Mouse (Mus musculus): ENCODE data around the gene Kcnk6. TPM values are rescaled to one million over a fixed set of nuclear protein-coding genes. Genes with fewer than 3 reads are reported as not detected.
"Not testable (repeated sequence)": the region's sequence is repeated elsewhere in the genome, so short reads cannot be mapped to it uniquely, and the experiment has no call there.

The Kcnk6 gene
- polyA plus RNA-seq, 1 experiment from 2014 or later, result 0.54 TPM

DNA sequence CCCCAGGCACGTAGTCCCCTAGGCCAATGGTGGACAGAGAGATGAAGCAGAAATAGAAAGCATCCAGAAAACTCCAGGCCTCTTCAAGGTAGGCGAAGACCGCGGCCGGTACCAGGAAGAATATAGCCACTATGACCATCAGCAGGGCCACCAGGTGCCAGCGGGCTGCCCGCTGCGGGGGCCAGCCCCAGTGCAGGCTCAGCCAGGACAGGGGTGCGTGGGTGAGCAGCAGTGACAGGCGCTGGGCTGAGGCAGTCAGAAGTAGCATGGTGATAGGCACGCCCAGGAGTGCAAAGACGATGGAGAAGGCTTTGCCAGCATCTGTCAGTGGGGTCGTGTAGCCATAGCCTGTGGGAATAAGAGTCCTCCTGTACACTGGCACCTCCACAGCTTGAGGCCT is 6.8 kb downstream of the Kcnk6 start:
- Histone ChIP-seq H3K27me3 (ENCODE audit: control insufficient read depth, insufficient read depth, low read length) (peaks cover 8% of the 10 kb centered on the region; the same call in 1 of the 2 replicates), H3K4me2 (ENCODE audit: low read length) (peak overlapping the region; percentile 40), H3K4me1 (ENCODE audit: control insufficient read depth, insufficient read depth, low read length) (peaks cover 9% of the 10 kb centered on the region; the same call in 1 of the 2 replicates), H3K9ac (replicated peaks; ENCODE audit: low read length) (0 out of 2 replicates have a peak overlapping the region, but pooled peaks have one; percentile 23), H3K27ac (replicated peaks; ENCODE audit: low read depth, low read length) (no peak overlapping the region), H3K9me3 (ENCODE audit: control insufficient read depth, low read length) (no peaks in the 10 kb centered on the region; the same call in 1 of the 2 replicates), H3K36me3 (ENCODE audit: control insufficient read depth, insufficient read depth, low read length) (no peaks in the 10 kb centered on the region), H3K4me3 (replicated peaks; ENCODE audit: low read depth, low read length) (no peak overlapping the region)
- WGBS, result 74% methylated on average over 13 of the region's 13 CpGs
- no peak for ATAC-seq (ENCODE audit: low FRiP score, low TSS enrichment)
- no peak for DNase-seq

DNA sequence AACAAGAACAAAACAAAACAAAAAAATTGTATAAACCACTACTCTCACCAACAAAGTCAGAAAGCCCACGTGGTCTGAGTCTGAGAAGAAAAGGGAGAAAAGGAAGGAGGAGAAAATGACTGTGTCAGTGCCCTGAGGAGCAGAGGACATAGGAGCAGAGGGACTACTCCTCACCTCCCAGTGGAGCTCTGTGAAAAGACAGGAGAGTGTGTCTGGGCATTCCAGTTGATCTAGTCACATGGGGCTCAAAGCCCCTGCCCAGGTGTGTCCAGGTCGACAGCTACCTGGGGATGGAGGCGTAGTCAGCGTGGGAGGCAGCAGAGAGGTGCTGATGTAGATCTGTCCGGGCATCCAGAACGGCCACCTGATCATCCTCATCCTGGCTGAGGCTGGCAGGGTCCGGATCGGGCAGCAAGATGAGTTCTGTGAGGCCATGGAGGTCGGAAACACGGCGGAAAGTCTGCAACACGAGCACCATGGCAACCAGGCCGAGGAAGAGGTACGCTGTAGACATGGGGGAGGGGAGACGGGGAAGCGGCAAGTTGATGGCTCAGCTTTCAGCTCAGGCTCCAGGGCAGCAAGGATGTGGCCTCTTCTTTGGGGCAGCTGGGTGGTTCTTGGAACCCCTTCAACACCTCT is 7.4 kb downstream of the Kcnk6 start:
- peak overlapping the region; percentile 40 for H3K4me2 ChIP-seq (ENCODE audit: low read length)
- WGBS, result 12% methylated on average over 16 of the region's 16 CpGs
- no peak overlapping the region for H3K27ac ChIP-seq (replicated peaks; ENCODE audit: low read depth, low read length)
- H3K9me3 ChIP-seq (ENCODE audit: control insufficient read depth, low read length), result no peaks in the 10 kb centered on the region; the same call in 1 of the 2 replicates
- peaks cover 9% of the 10 kb centered on the region; the same call in 1 of the 2 replicates for H3K4me1 ChIP-seq (ENCODE audit: control insufficient read depth, insufficient read depth, low read length)
- DNase-seq (peak; percentile 76), ATAC-seq (ENCODE audit: low FRiP score, low TSS enrichment) (no peak)
- no peaks in the 10 kb centered on the region for H3K36me3 ChIP-seq (ENCODE audit: control insufficient read depth, insufficient read depth, low read length)
- no peak overlapping the region for H3K4me3 ChIP-seq (replicated peaks; ENCODE audit: low read depth, low read length)
- 0 out of 2 replicates have a peak overlapping the region, but pooled peaks have one; percentile 23 for H3K9ac ChIP-seq (replicated peaks; ENCODE audit: low read length)
- 0 out of 2 replicates have a peak, but pooled peaks cover 5% of the 10 kb centered on the region for H3K27me3 ChIP-seq (ENCODE audit: control insufficient read depth, insufficient read depth, low read length)

GRCm38 (mm10) chr7:29214846-29215245 is 17.5 kb downstream of the Kcnk6 start:
- H3K27me3 ChIP-seq (ENCODE audit: control insufficient read depth, insufficient read depth, low read length), result no peaks in the 10 kb centered on the region
- 0 out of 2 replicates have a peak, but pooled peaks cover 6% of the 10 kb centered on the region for H3K4me1 ChIP-seq (ENCODE audit: control insufficient read depth, insufficient read depth, low read length)
- H3K9ac ChIP-seq (replicated peaks; ENCODE audit: low read length), result no peak overlapping the region
- no peak overlapping the region for H3K4me2 ChIP-seq (ENCODE audit: low read length)
- WGBS, result 45% methylated on average over 15 of the region's 15 CpGs
- H3K36me3 ChIP-seq (ENCODE audit: control insufficient read depth, insufficient read depth, low read length), result no peaks in the 10 kb centered on the region
- no peak overlapping the region for H3K4me3 ChIP-seq (replicated peaks; ENCODE audit: low read depth, low read length)
- ATAC-seq (ENCODE audit: low FRiP score, low TSS enrichment) (no peak), DNase-seq (peak; percentile 53)
- H3K27ac ChIP-seq (replicated peaks; ENCODE audit: low read depth, low read length), result no peak overlapping the region
- peaks cover 3% of the 10 kb centered on the region; the same call in 1 of the 2 replicates for H3K9me3 ChIP-seq (ENCODE audit: control insufficient read depth, low read length)

GRCm38 (mm10) chr7:29214236-29214635 is 18.1 kb downstream of the Kcnk6 start:
- 78% methylated on average over 2 of the region's 2 CpGs for WGBS
- no peak overlapping the region for H3K9ac ChIP-seq (replicated peaks; ENCODE audit: low read length)
- H3K9me3 ChIP-seq (ENCODE audit: control insufficient read depth, low read length), result peaks cover under 1% of the 10 kb centered on the region; the same call in 1 of the 2 replicates
- H3K27ac ChIP-seq (replicated peaks; ENCODE audit: low read depth, low read length), result no peak overlapping the region
- no peaks in the 10 kb centered on the region for H3K27me3 ChIP-seq (ENCODE audit: control insufficient read depth, insufficient read depth, low read length)
- H3K4me2 ChIP-seq (ENCODE audit: low read length), result peak overlapping the region; percentile 52
- no peaks in the 10 kb centered on the region for H3K36me3 ChIP-seq (ENCODE audit: control insufficient read depth, insufficient read depth, low read length)
- peak; percentile 6 for DNase-seq
- 0 out of 2 replicates have a peak, but pooled peaks cover 6% of the 10 kb centered on the region for H3K4me1 ChIP-seq (ENCODE audit: control insufficient read depth, insufficient read depth, low read length)
- no peak for ATAC-seq (ENCODE audit: low FRiP score, low TSS enrichment)
- no peak overlapping the region for H3K4me3 ChIP-seq (replicated peaks; ENCODE audit: low read depth, low read length)

DNA sequence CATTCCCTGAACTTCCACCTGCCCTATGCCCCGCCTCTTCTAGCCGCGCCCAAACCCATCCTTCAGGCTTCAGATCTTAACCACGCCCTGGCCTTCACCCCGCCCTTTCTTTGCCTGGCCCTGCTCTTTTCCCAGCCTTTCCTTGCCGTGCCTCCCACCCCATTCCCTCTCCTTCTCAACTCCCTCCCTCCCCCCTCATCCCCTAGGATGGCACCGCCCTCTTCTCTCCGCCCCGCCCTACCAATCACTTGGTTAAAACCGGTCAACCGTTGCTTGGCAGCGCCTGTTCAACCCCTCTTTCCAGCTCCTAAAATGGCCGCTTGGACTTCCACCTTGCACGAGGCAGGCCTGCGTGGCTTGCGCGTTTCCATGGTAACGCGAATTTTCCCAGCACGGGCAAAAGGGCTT is 18.6 kb downstream of the Kcnk6 start, which contains the start of gene Catsperg1:
Catsperg1 (minus strand) TSS at position 361 of the 408 bp plus-strand sequence.
- Histone ChIP-seq H3K4me3 (replicated peaks; ENCODE audit: low read depth, low read length) (peak within 1 kb of the TSS; percentile 24), H3K27ac (replicated peaks; ENCODE audit: low read depth, low read length) (peak within 1 kb of the TSS; percentile 70), H3K27me3 (ENCODE audit: control insufficient read depth, insufficient read depth, low read length) (no peaks in the 10 kb centered on the region), H3K9ac (replicated peaks; ENCODE audit: low read length) (no peak within 1 kb of the TSS; the same call in 1 of the 2 replicates), H3K4me1 (ENCODE audit: control insufficient read depth, insufficient read depth, low read length) (0 out of 2 replicates have a peak, but pooled peaks cover 6% of the 10 kb centered on the region), H3K4me2 (ENCODE audit: low read length) (peak within 1 kb of the TSS; percentile 52), H3K36me3 (ENCODE audit: control insufficient read depth, insufficient read depth, low read length) (no peaks in the 10 kb centered on the region), H3K9me3 (ENCODE audit: control insufficient read depth, low read length) (no peaks in the 10 kb centered on the region)
- DNase-seq, result peak; percentile 82
- peak; percentile 77 for ATAC-seq (ENCODE audit: low FRiP score, low TSS enrichment)
- WGBS, result 2% methylated on average over 20 of the region's 20 CpGs

DNA sequence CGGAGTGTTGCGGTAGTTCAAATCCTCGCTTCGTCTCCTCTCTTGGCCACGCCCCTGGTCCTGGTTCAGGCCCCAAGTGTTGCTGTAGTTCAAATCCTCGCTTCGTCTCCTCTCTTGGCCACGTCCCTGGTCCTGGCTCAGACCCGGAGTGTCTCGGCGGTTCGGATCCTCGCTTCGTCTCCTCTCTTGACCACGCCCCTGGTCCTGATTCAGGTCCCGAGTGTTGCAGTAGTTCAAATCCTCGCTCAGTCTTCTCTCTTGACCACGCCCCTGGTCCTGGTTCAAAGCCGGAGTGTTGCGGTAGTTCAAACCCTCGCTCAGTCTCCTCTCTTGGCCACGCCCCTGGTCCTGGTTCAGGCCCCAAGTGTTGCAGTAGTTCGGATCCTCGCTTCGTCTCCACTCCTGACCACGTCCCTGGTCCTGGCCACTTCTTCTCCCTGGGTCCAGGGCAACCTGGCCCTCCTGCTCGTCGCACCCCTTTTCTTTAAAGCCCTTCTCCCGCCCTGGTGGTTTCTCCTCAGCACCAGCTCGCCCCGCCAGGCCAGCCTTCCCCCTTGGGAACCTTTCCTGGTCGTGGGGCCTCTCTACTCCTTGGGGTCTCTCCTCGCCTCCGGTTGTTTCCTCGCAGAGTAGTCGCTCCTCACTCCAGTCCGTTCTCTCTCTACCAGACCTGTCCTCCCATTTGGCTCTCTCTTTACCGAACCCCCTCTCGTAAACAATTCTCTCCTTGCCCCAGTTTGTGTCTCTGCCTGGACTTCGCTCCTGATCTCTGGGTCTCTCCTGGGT is 19.3 kb downstream of the Kcnk6 start:
- 18% methylated on average over 40 of the region's 40 CpGs for WGBS
- not testable (repeated sequence) for H3K27me3 ChIP-seq (ENCODE audit: control insufficient read depth, insufficient read depth, low read length); H3K36me3 ChIP-seq (ENCODE audit: control insufficient read depth, insufficient read depth, low read length); H3K27ac ChIP-seq (replicated peaks; ENCODE audit: low read depth, low read length); H3K9ac ChIP-seq (replicated peaks; ENCODE audit: low read length); ATAC-seq (ENCODE audit: low FRiP score, low TSS enrichment); H3K4me1 ChIP-seq (ENCODE audit: control insufficient read depth, insufficient read depth, low read length); DNase-seq; H3K9me3 ChIP-seq (ENCODE audit: control insufficient read depth, low read length)
- peak overlapping the region; percentile 24 for H3K4me3 ChIP-seq (replicated peaks; ENCODE audit: low read depth, low read length)
- peak overlapping the region; percentile 52 for H3K4me2 ChIP-seq (ENCODE audit: low read length)

GRCm38 (mm10) chr7:29212199-29212765 is 20.0 kb downstream of the Kcnk6 start:
- peak overlapping the region; percentile 52 for H3K4me2 ChIP-seq (ENCODE audit: low read length)

GRCm38 (mm10) chr7:29211415-29212198 is 20.7 kb downstream of the Kcnk6 start:
- peak overlapping the region; percentile 18 for H3K4me3 ChIP-seq (replicated peaks; ENCODE audit: low read depth, low read length)
- H3K27me3 ChIP-seq (ENCODE audit: control insufficient read depth, insufficient read depth, low read length), result no peaks in the 10 kb centered on the region
- peak; percentile 62 for DNase-seq
- H3K9me3 ChIP-seq (ENCODE audit: control insufficient read depth, low read length), result no peaks in the 10 kb centered on the region
- H3K27ac ChIP-seq (replicated peaks; ENCODE audit: low read depth, low read length), result no peak overlapping the region
- ATAC-seq (ENCODE audit: low FRiP score, low TSS enrichment), result no peak
- 0 out of 2 replicates have a peak, but pooled peaks cover 6% of the 10 kb centered on the region for H3K4me1 ChIP-seq (ENCODE audit: control insufficient read depth, insufficient read depth, low read length)
- peak overlapping the region; percentile 41 for H3K4me2 ChIP-seq (ENCODE audit: low read length)
- no peak overlapping the region for H3K9ac ChIP-seq (replicated peaks; ENCODE audit: low read length)
- WGBS, result 5% methylated on average over 34 of the region's 34 CpGs
- no peaks in the 10 kb centered on the region for H3K36me3 ChIP-seq (ENCODE audit: control insufficient read depth, insufficient read depth, low read length)

More at GRCm38 (mm10) chr7:29212199-29212765, 20.0 kb downstream of the Kcnk6 start:
- no peak overlapping the region for H3K9ac ChIP-seq (replicated peaks; ENCODE audit: low read length)
- DNase-seq (no peak), ATAC-seq (ENCODE audit: low FRiP score, low TSS enrichment) (no peak)
- no peak overlapping the region for H3K27ac ChIP-seq (replicated peaks; ENCODE audit: low read depth, low read length)
- H3K36me3 ChIP-seq (ENCODE audit: control insufficient read depth, insufficient read depth, low read length), result no peaks in the 10 kb centered on the region
- no peaks in the 10 kb centered on the region for H3K27me3 ChIP-seq (ENCODE audit: control insufficient read depth, insufficient read depth, low read length)
- no peak overlapping the region for H3K4me3 ChIP-seq (replicated peaks; ENCODE audit: low read depth, low read length)
- H3K4me1 ChIP-seq (ENCODE audit: control insufficient read depth, insufficient read depth, low read length), result 0 out of 2 replicates have a peak, but pooled peaks cover 6% of the 10 kb centered on the region
- 15% methylated on average over 26 of the region's 26 CpGs for WGBS
- H3K9me3 ChIP-seq (ENCODE audit: control insufficient read depth, low read length), result no peaks in the 10 kb centered on the region

Measured in midbrain, embryonic 14.5 days (tissue).